Mouse (Mus musculus): Measurements from ENCODE around the gene Helz. TPM values are rescaled to one million over a fixed set of nuclear protein-coding genes. Genes with fewer than 3 reads are reported as not detected.
A peak's percentile ranks its signal among the peaks of the same experiment; 100 is the strongest.

The Helz gene
- polyA plus RNA-seq, 1 experiment from 2014 or later: 22.0 TPM

DNA sequence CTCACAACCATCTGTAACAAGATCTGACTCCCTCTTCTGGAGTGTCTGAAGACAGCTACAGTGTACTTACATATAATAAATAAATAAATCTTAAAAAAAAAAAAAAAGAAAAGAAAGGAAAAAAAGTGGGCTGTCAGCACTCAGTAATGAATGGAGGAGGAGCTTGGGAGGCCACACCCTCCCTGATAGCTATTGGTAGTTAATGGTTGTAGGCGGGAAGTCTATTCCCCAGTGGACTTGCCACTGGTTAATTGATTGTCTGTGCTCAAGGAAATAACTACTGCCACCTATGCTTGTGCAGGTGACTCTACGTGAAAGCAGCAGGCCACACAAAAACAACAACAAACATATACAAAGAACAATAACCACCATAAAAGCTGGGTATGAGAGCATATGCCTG, 31.3 kb upstream of the Helz start:
- no peak for ATAC-seq (ENCODE audit: low read depth)
- 93% methylated on average over 2 of the region's 2 CpGs for WGBS
- H3K9ac ChIP-seq (ENCODE audit: low read depth, low read length): no peak overlapping the region

DNA sequence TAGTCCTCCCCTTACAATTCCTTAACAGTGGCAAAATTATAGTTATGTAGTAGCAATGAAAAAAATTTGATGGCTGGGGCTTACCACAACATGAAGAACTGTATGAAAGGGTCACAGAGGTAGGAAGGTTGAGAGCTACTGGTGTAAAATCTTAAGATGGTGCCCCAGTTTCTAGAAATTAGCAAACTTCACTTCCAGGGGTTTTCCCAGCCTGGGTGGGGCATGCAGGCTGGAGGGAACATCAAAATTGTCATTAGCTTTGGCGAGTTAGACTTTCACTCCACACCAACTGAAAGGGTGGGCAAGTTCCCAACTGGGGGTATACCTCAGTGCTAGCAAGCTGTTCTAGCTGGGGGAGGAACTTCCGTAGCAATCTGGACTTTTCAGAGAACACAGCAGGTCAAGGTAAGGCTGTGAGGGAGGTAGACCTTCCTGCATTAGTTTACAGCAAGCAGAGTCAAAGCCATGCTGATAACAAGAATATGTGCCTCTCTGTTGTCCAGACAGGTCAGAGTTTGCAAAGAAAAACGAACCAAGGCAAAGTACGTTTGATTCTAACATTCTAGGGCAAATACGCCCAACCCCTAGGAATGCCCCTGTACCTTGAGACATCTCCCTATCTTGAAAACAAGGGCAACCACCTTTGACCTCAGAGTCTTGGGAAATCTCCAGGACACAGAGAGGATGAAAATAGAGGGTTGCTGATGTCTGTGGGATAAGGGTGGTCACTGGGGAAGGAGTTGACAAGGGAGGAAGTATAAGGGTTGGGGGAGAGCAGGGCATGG, 28.9 kb upstream of the Helz start:
- Histone ChIP-seq H3K4me3 (ENCODE audit: low read depth, low read length) (no peak overlapping the region), H3K9ac (ENCODE audit: low read depth, low read length) (no peak overlapping the region), H3K27ac (replicated peaks; ENCODE audit: low read depth, low read length) (no peak overlapping the region), H3K4me1 (ENCODE audit: control insufficient read depth, insufficient read depth, low read length) (no peaks in the 10 kb centered on the region), H3K36me3 (ENCODE audit: control insufficient read depth, insufficient read depth, low read length) (no peaks in the 10 kb centered on the region), H3K9me3 (ENCODE audit: control insufficient read depth, low read length) (no peaks in the 10 kb centered on the region), H3K4me2 (ENCODE audit: low read depth, low read length) (no peak overlapping the region), H3K27me3 (replicated peaks; ENCODE audit: control insufficient read depth, insufficient read depth, low read length) (no peaks in the 10 kb centered on the region)
- 78% methylated on average over 5 of the region's 5 CpGs for WGBS
- ATAC-seq (ENCODE audit: low read depth): no peak
- DNase-seq (ENCODE audit: low spot score): no peak

More for the DNA sequence above, 31.3 kb upstream of the Helz start:
- Histone ChIP-seq H3K27ac (replicated peaks; ENCODE audit: low read depth, low read length) (no peak overlapping the region), H3K27me3 (replicated peaks; ENCODE audit: control insufficient read depth, insufficient read depth, low read length) (no peaks in the 10 kb centered on the region), H3K36me3 (ENCODE audit: control insufficient read depth, insufficient read depth, low read length) (no peaks in the 10 kb centered on the region), H3K4me1 (ENCODE audit: control insufficient read depth, insufficient read depth, low read length) (0 out of 2 replicates have a peak, but pooled peaks cover 4% of the 10 kb centered on the region), H3K4me3 (ENCODE audit: low read depth, low read length) (no peak overlapping the region), H3K4me2 (ENCODE audit: low read depth, low read length) (no peak overlapping the region), H3K9me3 (ENCODE audit: control insufficient read depth, low read length) (no peaks in the 10 kb centered on the region)
- no peak for DNase-seq (ENCODE audit: low spot score)

DNA sequence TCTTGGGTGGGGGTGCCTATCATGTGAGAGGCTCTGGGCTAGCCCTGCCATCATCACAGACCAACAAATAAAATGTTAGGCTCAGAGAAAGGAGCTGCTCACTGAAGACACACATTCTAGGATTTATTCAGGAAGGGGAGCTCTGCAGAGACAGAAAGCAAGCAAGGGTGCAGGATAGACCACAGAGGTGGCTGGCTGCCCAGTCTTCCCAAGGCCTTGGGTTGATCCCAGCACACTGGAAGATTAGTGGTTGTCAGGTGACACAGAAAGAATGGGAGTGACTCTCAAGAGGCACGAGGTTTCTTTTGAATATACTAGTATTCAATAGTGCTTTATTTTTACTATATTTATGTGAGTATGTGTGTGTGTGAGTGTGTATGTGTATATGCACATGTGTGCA, 26.6 kb upstream of the Helz start:
- no peaks in the 10 kb centered on the region for H3K9me3 ChIP-seq (ENCODE audit: control insufficient read depth, low read length)
- H3K27me3 ChIP-seq (replicated peaks; ENCODE audit: control insufficient read depth, insufficient read depth, low read length): no peaks in the 10 kb centered on the region
- no peak overlapping the region for H3K9ac ChIP-seq (ENCODE audit: low read depth, low read length)
- ATAC-seq (ENCODE audit: low read depth) (no peak), DNase-seq (ENCODE audit: low spot score) (no peak)
- no peak overlapping the region for H3K27ac ChIP-seq (replicated peaks; ENCODE audit: low read depth, low read length)
- H3K4me3 ChIP-seq (ENCODE audit: low read depth, low read length): no peak overlapping the region
- no peaks in the 10 kb centered on the region for H3K36me3 ChIP-seq (ENCODE audit: control insufficient read depth, insufficient read depth, low read length)
- WGBS: 67% methylated on average over 1 of the region's 1 CpGs
- H3K4me1 ChIP-seq (ENCODE audit: control insufficient read depth, insufficient read depth, low read length): no peaks in the 10 kb centered on the region
- H3K4me2 ChIP-seq (ENCODE audit: low read depth, low read length): no peak overlapping the region

DNA sequence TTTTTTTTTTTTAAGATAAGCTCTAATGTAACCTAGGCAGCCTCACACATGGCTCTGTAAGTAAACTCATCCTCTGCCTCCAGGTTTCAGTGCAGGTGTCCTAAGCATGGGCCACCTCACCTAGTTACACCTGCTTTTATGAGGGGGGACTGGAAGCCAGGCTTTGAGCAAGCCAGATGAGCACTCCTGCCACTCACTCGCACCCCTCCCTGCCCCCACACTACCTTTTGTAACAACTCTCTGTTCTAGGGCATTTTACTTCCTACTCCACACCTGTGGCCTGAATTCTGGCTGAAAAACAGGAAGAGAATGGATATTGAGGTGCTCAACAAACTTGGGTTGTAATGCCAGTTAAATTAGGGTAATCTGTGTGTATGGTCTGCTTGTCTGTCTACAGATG, 22.8 kb upstream of the Helz start:
- Histone ChIP-seq H3K4me3 (ENCODE audit: low read depth, low read length) (no peak overlapping the region), H3K4me1 (ENCODE audit: control insufficient read depth, insufficient read depth, low read length) (no peaks in the 10 kb centered on the region), H3K9me3 (ENCODE audit: control insufficient read depth, low read length) (no peaks in the 10 kb centered on the region), H3K27me3 (replicated peaks; ENCODE audit: control insufficient read depth, insufficient read depth, low read length) (no peaks in the 10 kb centered on the region), H3K9ac (ENCODE audit: low read depth, low read length) (no peak overlapping the region), H3K36me3 (ENCODE audit: control insufficient read depth, insufficient read depth, low read length) (no peaks in the 10 kb centered on the region), H3K4me2 (ENCODE audit: low read depth, low read length) (no peak overlapping the region), H3K27ac (replicated peaks; ENCODE audit: low read depth, low read length) (no peak overlapping the region)
- DNase-seq (ENCODE audit: low spot score) (no peak), ATAC-seq (ENCODE audit: low read depth) (no peak)
- 71% methylated on average over 1 of the region's 1 CpGs for WGBS

DNA sequence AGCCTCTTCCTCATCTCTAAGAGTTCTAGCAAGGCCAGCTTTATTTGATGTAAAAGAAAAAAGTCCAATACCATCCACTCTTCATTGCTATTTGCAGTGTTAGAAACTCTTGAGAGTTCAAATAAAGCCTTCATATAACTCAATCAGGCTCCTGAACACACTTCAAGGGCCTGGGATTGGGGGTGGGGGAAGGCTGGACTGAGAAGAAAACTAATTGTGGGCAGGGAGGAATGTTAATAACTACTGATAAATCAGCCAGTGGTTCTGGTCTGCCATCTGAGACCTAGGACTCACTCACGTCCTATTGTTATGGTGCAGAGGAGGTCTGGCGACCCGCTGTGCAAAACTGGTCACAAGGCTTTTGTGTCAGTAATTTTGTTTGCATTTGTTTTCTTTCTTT, 20.1 kb upstream of the Helz start:
- H3K27ac ChIP-seq (replicated peaks; ENCODE audit: low read depth, low read length): no peak overlapping the region
- no peak overlapping the region for H3K4me3 ChIP-seq (ENCODE audit: low read depth, low read length)
- H3K4me2 ChIP-seq (ENCODE audit: low read depth, low read length): no peak overlapping the region
- no peaks in the 10 kb centered on the region for H3K4me1 ChIP-seq (ENCODE audit: control insufficient read depth, insufficient read depth, low read length)
- H3K9ac ChIP-seq (ENCODE audit: low read depth, low read length): no peak overlapping the region
- no peak for DNase-seq (ENCODE audit: low spot score)
- no peak for ATAC-seq (ENCODE audit: low read depth)
- H3K27me3 ChIP-seq (replicated peaks; ENCODE audit: control insufficient read depth, insufficient read depth, low read length): no peaks in the 10 kb centered on the region
- no peaks in the 10 kb centered on the region for H3K36me3 ChIP-seq (ENCODE audit: control insufficient read depth, insufficient read depth, low read length)
- no peaks in the 10 kb centered on the region for H3K9me3 ChIP-seq (ENCODE audit: control insufficient read depth, low read length)
- WGBS: 61% methylated on average over 3 of the region's 3 CpGs

DNA sequence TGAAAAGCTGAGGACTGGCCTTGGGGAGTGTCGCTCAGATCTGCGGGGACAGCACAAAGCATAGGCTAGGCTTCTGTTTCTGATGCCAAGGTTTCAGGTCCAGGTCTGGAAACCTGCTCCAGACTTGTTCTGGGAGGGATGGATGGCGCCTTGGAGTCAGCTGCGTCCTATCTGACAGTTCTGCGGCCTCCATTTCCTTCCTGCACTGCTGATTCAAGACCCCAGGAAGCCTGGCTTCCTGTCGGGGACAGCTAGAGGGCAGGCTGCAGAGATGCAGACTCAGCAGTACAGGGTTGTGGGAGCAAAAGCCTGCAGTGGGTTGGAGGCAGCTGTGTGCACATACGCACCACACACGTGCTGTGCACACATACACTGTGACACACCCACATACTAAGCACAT, 18.4 kb upstream of the Helz start:
- H3K27me3 ChIP-seq (replicated peaks; ENCODE audit: control insufficient read depth, insufficient read depth, low read length): no peaks in the 10 kb centered on the region
- DNase-seq (ENCODE audit: low spot score) (peak; percentile 41), ATAC-seq (ENCODE audit: low read depth) (no peak)
- H3K4me2 ChIP-seq (ENCODE audit: low read depth, low read length): no peak overlapping the region
- H3K9me3 ChIP-seq (ENCODE audit: control insufficient read depth, low read length): no peaks in the 10 kb centered on the region
- H3K4me1 ChIP-seq (ENCODE audit: control insufficient read depth, insufficient read depth, low read length): no peaks in the 10 kb centered on the region
- H3K27ac ChIP-seq (replicated peaks; ENCODE audit: low read depth, low read length): no peak overlapping the region; the same call in 1 of the 2 replicates
- no peaks in the 10 kb centered on the region for H3K36me3 ChIP-seq (ENCODE audit: control insufficient read depth, insufficient read depth, low read length)
- 41% methylated on average over 8 of the region's 8 CpGs for WGBS
- H3K4me3 ChIP-seq (ENCODE audit: low read depth, low read length): no peak overlapping the region
- no peak overlapping the region for H3K9ac ChIP-seq (ENCODE audit: low read depth, low read length)

DNA sequence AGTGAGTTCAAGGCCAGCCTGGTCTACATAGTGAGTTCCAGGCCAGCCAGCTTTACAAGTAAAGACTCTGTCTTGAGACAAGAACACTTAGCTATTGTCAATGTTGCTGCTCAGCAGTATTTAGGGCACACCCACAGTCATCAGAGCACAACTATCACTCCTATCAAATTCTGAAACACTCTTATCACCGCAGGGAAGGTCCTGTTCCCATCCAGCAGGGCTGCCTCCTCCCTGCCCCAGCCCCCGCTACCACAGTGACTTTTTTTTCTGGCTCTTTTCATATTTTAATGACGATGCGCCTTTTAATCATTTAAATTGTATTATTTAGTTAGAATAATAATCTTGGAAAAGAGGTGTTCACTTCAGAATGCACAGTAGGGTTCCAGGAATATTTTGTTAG, 16.3 kb upstream of the Helz start:
- H3K36me3 ChIP-seq (ENCODE audit: control insufficient read depth, insufficient read depth, low read length): no peaks in the 10 kb centered on the region
- ATAC-seq (ENCODE audit: low read depth) (no peak), DNase-seq (ENCODE audit: low spot score) (no peak)
- 76% methylated on average over 4 of the region's 4 CpGs for WGBS
- H3K9ac ChIP-seq (ENCODE audit: low read depth, low read length): no peak overlapping the region
- H3K27ac ChIP-seq (replicated peaks; ENCODE audit: low read depth, low read length): no peak overlapping the region
- H3K27me3 ChIP-seq (replicated peaks; ENCODE audit: control insufficient read depth, insufficient read depth, low read length): no peaks in the 10 kb centered on the region
- H3K9me3 ChIP-seq (ENCODE audit: control insufficient read depth, low read length): no peaks in the 10 kb centered on the region
- H3K4me1 ChIP-seq (ENCODE audit: control insufficient read depth, insufficient read depth, low read length): no peaks in the 10 kb centered on the region
- no peak overlapping the region for H3K4me2 ChIP-seq (ENCODE audit: low read depth, low read length)
- H3K4me3 ChIP-seq (ENCODE audit: low read depth, low read length): no peak overlapping the region

DNA sequence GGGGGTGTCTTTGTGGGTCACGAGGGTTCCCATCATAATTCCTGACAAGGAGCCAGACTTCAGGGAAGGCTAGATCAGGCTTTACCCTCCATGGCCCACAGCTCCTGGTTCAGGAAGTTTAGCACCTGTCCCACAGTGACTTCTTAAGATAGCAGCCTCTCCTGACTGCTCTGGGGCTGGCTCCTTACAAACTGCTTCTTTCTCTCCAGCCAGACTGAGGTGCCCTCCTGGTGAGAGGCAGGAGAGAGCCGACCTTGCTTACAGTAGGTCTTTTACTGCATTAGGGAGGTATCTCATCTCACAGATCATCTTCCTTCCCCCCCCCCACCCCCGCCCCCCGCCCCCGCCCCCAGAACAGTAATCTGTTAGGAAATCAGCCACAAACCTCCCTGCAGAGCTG, 15.5 kb upstream of the Helz start:
- no peaks in the 10 kb centered on the region for H3K9me3 ChIP-seq (ENCODE audit: control insufficient read depth, low read length)
- no peak overlapping the region for H3K4me3 ChIP-seq (ENCODE audit: low read depth, low read length)
- no peak overlapping the region for H3K9ac ChIP-seq (ENCODE audit: low read depth, low read length)
- H3K27me3 ChIP-seq (replicated peaks; ENCODE audit: control insufficient read depth, insufficient read depth, low read length): no peaks in the 10 kb centered on the region
- no peak overlapping the region for H3K4me2 ChIP-seq (ENCODE audit: low read depth, low read length)
- no peak for ATAC-seq (ENCODE audit: low read depth)
- no peak overlapping the region for H3K27ac ChIP-seq (replicated peaks; ENCODE audit: low read depth, low read length)
- no peaks in the 10 kb centered on the region for H3K36me3 ChIP-seq (ENCODE audit: control insufficient read depth, insufficient read depth, low read length)
- DNase-seq (ENCODE audit: low spot score): no peak
- H3K4me1 ChIP-seq (ENCODE audit: control insufficient read depth, insufficient read depth, low read length): no peaks in the 10 kb centered on the region
- WGBS: 40% methylated on average over 5 of the region's 5 CpGs

DNA sequence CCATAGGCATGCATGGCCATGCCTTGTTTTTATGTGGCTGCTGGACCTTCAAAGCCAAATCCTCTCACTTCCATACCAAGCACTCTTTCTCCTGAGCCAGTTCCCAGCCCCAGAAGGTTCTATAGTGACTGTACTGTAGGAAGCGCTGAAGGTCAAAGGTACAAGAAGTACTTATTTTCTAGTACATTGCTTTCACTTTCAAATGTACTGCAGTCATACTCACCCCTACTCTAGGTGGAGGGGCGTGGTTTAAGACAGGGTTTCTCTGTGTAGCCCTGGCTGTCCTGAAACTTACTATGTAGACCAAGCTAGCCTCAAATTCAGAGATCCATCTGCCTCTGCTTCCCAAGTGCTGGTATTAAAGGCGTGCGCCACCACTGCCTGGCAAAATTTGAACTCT, 8.7 kb upstream of the Helz start:
- Histone ChIP-seq H3K27me3 (replicated peaks; ENCODE audit: control insufficient read depth, insufficient read depth, low read length) (no peaks in the 10 kb centered on the region), H3K9ac (ENCODE audit: low read depth, low read length) (no peak overlapping the region), H3K4me1 (ENCODE audit: control insufficient read depth, insufficient read depth, low read length) (no peaks in the 10 kb centered on the region), H3K27ac (replicated peaks; ENCODE audit: low read depth, low read length) (no peak overlapping the region), H3K9me3 (ENCODE audit: control insufficient read depth, low read length) (no peaks in the 10 kb centered on the region), H3K4me2 (ENCODE audit: low read depth, low read length) (no peak overlapping the region), H3K4me3 (ENCODE audit: low read depth, low read length) (no peak overlapping the region), H3K36me3 (ENCODE audit: control insufficient read depth, insufficient read depth, low read length) (no peaks in the 10 kb centered on the region)
- no peak for DNase-seq (ENCODE audit: low spot score)
- ATAC-seq (ENCODE audit: low read depth): no peak
- WGBS: 87% methylated on average over 4 of the region's 4 CpGs

All from embryonic facial prominence, embryonic 14.5 days (tissue).